Mouse (Mus musculus) right cerebral cortex, adult 18-20 months (tissue): Measurements from ENCODE around the gene Zfp595.
"Not testable (repeated sequence)": the region's sequence is repeated elsewhere in the genome, so short reads cannot be mapped to it uniquely, and the experiment has no call there.

Source experiments
- DNase-seq: peaks from one replicate; pipeline ENCODE4 v3.0.0; 2022; ENCODE audit warnings: mixed read lengths

Gene Zfp595

DNA sequence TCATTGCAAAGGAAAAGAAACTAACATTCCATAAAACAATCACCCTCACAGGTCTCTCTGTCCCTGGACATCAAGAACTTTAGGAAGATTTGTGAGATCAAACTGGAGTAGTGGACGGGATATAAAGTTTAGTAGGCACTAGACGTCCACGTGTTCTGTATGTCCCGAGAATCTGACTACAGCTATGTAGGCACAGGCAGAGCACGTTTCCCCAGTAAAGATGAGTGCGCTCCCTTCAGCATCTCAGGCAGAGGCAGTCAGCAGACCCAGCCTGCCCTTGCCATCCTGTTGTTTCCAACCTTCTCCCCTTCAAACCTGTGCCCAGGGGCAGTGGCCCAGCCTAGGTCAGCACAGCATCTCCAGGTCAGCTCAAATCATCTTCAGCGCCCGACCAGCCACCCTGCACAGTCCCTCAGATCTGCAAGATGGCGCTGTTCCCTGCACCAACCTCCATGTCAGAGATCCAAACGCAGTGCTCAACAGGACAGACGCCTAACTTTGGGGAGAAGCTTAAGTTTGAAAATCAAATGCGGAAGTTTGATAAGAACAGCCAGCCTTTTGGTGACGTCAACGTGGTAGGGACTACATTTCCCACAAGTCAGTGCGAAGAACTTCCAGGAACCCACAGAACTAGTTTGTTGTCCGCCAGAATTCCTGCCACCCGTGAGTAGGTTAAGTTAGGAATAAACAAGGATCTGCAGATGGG, at the start of gene Zfp595:
Zfp595 (minus strand) TSS at position 552 of the 706 bp plus-strand sequence.
- DNase-seq, result peak; percentile 88

DNA sequence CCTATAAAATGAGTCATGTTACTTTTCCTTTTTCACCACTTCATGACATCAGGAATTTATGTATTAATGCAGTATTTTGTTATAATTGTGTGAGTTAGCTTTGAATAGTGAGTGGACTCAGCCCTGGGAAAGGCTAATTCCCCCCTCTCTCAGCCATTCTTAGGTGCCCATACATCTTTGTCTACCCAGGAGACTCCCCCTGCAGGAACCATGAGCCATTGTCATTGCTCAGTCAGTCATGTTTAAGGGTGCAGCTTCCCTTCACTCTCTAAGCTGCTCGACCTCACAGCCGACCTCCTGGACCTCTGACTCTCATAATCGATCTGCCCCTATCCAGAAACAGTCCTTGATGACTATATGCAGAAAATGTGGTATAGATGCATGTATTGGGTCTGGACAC, 43.9 kb upstream of the Zfp595 start:
- DNase-seq, result not testable (repeated sequence)

DNA sequence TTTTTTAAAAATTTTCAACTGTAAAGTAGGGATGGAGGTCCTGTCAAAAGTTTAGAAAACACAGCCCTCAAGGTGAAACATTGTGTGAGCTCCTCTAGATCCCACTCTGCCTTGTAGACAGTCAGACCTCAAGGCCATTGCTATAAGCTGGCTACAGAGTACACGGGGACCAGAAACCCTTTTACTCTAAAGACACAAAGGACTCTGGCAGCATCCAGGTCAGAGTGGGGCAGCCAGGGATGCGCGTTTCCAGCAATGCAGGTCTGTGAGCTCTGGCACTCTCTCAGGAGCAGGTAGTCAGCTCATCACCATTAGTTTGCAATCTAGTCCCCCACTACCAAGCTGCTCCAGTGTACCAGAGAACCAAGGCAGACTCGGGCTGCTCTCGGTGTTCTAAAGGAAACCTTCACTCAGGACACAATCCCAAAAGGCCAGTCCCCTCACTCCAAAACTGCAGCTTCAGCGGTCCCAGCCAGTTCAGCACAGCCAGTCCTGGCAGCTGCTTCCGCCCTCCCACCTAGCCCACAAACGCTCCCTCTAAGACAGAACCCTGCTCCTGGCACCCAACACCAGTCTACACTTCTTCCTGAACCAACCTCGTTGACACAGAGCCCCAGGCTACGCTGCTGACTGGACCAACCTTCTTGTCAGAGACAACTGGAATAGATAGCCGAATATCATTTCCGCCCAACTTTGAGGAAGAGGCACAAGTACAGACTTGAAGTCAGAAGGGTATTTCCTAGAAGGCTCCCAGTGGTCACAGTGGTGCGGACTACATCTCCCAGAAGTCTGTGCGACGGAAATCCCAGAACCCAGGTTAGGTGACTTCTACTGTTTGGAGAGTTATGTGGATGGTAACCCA, 42.9 kb upstream of the Zfp595 start, which contains the start of the genes Gm28041 and Zfp456:
Gm28041 (minus strand) TSS at position 684 of the 862 bp plus-strand sequence.
Zfp456 (minus strand) TSS at position 761 of the 862 bp plus-strand sequence.
- peak; percentile 70 for DNase-seq

DNA sequence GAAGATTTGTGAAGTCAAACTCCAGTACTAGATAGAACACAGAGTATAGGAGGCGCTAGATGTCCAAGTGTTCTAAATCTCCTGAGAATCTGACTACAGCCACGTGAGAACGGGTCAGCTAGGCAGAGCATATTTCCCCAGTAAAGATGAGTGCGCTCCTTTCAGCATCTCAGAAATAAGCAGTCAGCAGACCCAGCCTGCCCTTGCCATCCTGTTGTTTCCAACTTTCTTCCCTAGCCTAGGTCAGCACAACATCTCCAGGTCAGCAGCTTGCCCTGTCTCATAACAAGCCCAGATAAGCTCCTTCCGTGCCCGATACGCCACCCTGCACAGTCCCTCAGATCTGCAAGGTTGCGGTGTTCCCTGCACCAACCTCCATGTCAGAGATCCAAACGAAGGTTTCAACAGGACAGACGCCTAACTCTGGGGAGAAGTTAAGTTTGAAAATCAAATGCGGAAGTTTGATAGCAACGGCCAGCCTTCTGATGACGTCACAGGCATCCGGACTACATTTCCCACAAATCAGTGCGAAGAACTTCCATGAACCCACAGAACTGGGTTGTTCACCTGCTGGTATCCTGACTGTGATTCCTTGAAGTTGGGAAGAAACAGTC, 27.9 kb upstream of the Zfp595 start, which contains the start of the genes Gm28044 and Zfp953:
Gm28044 (minus strand) TSS at position 406 of the 614 bp plus-strand sequence.
Zfp953 (minus strand) TSS at position 475 of the 614 bp plus-strand sequence.
- DNase-seq, result peak; percentile 90

DNA sequence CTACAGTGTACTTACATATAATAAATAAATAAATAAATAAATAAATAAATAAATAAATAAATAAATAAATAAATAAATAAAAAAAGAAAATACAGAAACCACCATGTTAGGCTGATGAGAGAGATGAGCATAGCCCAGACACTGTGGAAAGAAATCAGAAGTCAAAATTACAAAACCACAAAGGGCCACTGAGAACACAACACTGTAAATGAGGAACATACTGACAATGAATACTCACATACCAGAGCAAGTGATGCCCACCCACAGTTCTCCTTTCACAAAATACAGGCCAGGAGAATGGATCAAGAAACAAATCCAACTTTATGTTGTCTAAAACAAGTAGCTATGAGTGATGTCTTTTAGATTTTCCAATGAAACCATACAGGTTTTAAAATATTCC, 19.5 kb upstream of the Zfp595 start:
- DNase-seq, result no peak

DNA sequence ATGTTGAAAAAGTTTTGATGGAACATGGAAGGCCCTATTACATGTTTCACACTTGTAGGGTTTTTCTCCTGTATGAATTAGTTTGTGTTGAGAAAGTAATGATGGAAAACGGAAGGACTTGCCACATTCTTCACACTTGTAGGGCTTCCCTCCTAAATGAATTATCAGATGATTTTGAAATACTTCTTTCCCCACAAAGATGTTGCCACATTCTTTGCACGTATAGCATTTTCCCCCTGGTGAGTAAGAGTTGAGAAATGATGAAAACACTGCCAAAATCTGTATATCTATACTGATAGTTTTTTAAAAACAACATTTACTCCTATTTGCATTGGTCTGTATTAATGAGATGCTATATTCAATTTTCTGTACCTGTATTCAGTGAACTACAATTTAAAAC, 11.1 kb upstream of the Zfp595 start:
- DNase-seq, result no peak

DNA sequence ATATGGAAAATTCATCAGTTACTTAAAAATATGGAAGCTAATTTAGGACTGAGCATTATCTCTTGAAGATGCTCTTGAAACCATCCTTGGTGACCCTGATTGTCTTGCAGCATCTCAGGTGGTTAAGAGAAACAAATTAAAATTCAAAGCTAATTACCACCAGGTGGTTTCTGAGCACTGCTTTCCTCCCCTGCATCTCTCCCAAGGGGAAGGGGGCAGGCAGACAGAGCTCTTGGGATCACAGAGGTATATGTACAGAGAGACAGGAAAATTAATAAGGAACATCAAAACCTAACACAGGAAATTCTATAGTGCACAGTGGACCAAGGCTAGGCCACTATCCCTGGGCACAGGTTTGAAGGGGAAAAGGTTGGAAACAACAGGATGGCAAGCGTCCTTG, 507 bp upstream of the Zfp595 start:
- DNase-seq, result no peak

DNA sequence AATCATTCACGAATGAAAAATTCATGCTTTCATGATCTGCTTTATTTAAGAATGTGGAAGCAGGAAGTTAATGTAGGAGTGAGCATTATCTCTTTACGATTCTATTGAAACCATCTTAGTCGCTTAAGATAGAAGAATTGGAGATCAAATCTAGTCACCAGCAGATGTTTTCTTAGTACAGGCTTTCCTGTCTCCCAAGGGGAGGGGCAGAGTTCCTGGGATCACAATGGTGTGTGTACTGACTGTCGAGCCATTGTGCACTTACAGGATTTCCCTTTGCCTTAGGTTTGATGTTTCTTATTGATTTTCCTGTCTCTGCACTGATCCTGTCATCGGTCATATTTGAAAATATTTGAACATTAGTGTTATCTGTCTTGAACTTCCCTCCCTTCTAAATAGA, 25.7 kb downstream of the Zfp595 start:
- no peak for DNase-seq

DNA sequence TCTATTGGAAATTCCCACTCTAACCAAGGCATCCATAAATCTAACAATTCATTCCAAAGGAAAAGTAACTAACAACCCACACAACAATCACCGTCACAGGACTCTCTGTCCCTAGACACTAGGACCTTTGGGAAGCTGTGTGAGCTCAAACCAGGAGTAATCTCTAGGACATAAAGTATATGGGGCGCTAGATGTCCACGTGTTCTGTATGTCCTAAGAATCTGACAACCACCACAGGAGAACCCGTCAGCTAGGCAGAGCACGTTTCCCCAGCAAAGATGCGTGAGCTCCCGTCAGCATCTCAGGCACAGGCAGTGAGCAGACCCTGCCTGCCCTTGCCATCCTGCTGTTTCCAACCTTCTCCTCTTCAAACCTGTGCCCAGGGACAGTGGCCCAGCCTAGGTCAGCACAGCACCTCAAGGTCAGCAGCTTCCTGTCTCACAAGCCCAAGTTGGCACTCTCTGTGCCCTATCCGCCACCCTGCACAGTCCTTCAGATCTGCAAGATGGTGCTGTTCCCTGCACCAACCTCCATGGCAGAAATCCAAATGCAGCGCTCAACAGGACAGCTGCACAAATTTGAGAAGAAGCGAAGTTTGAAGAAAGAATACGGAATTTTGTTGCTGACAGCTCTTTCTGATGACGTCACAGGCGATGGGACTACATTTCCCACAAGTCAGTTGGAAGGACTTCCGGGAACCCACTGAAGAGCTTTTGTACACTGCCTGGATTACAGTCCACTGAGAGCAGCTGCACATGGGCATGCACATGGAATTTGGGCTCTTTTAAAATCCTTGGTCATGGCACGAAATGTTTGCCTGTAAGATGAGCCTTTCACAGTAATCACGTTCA, 26.3 kb downstream of the Zfp595 start, which contains the start of gene Zfp457:
Zfp457 (minus strand) TSS at position 664 of the 851 bp plus-strand sequence.
- DNase-seq, result peak; percentile 93

DNA sequence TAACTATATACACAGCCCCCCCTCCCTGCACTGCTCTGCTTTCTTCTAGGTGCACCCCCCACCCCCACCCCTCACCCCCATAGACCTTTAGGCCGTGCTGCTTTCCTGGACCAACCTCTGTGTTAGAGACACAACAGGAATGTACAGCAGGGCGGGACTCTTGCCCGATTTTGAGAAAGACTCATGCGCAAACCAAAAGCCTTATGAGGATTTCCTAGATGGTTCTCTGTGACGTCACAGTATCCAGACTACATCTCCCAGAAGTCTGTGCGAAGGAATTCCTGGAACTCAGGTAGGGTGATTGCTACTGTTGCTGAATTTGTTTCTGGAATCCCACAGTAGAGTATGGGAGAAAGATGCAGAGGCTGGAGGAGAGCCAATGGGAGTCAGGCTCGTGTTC, 54.1 kb downstream of the Zfp595 start, which contains the start of gene Zfp458:
Zfp458 (minus strand) TSS at position 153 of the 400 bp plus-strand sequence.
- peak; percentile 39 for DNase-seq

DNA sequence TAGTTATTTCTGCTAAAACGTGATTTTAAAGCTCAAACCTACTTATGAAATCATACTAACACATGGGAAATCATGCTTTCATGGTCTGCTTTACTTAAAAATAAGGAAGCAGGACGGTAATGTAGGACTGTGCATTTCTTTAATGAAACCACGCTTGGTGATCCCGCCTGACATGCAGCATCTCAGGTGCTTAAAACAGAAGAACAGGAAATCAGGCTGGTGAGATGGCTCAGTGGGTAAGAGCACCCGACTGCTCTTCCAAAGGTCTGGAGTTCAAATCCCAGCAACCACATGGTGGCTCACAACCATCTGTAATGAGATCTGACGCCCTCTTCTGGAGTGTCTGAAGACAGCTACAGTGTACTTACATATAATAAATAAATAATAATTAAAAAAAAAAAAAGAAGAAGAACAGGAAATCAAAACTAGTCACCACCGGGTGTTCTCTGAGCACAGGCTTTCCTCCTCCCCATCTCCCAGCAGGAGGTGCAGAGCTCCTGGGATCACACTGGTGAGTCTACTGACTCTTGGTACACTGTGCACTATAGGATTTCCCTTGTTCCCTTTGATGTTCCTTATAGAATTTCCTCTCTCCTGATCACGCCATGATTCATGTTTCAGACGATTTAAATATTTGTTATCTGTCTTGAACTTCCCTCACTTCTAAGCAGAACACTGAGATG, 62.8 kb downstream of the Zfp595 start:
- not testable (repeated sequence) for DNase-seq

DNA sequence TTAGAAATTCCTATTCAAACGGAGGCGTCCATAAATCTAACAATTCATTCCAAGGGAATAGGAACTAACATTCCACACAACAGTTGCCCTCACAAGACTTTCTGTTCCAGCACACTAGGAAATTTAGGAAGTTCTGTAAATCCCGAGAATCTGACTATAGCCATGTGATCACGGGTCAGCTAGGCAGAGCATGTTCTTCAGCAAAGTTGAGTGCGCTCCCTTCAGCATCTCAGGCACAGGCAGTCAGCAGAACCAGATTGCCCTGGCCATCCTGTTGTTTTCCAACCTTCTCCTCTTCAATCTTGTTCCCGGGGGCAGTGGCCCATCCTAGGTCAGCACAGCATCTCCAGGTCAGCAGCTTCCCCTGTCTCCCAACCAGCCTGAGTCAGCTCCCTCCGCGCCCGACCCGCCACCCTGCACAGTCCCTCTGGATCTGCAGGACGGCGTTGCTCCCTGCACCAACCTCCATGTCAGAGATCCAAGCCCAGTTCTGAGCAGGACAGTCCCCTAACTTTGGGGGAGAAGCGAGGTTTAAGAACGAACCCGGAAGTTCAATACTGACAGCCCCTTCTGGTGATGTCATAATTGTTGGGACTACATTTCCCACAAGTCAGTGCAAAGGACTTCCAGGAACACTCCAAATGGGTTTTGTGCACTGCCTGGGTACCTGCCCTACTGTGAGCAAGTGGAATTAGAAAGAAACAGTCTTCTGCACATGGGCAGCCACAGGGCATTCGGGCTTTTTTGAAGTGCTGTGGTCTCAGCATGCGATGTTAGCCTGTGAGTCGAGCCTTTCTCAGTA, 63.6 kb downstream of the Zfp595 start:
- DNase-seq, result peak; percentile 89
